Mouse (Mus musculus) frontal cortex, adult 2 months (tissue): ENCODE measurements around the gene Oser1. TPM values are rescaled to one million over a fixed set of nuclear protein-coding genes. Genes with fewer than 3 reads are reported as not detected.
A peak's percentile ranks its signal among the peaks of the same experiment; 100 is the strongest.

ENCODE experiments used
- DNase-seq, 2 experiments: peaks; one replicate each; pipeline ENCODE4 v3.0.0; 2022; ENCODE audit warnings: low spot score in 1 of 2; ENCODE audit errors: extremely low spot score in 1 of 2
- polyA plus RNA-seq: library from polyadenylated mRNA; depleted of rRNA; stranded (reverse); fragments of >200 nt; gene quantifications from 2 replicates; pipeline ENCODE4 v1.2.3, GENCODE M21; 2012

The Oser1 gene
- polyA plus RNA-seq, 1 experiment: 26.0 TPM

GRCm38 (mm10) chr2:163410211-163410610 lies 14.3 kb downstream of the Oser1 start:
- no peak for DNase-seq

GRCm38 (mm10) chr2:163404037-163404815 lies 20.3 kb downstream of the Oser1 start:
- no peak for DNase-seq

- DNase-seq: peak; percentile 59 to 96
Observed at GRCm38 (mm10) chr2:163401221-163401620, 23.3 kb downstream of the Oser1 start.

- no peak for DNase-seq
Observed at GRCm38 (mm10) chr2:163399222-163399621, 25.3 kb downstream of the Oser1 start.

GRCm38 (mm10) chr2:163398770-163399169 lies 25.7 kb downstream of the Oser1 start:
- no peak for DNase-seq

- no peak for DNase-seq
Observed at GRCm38 (mm10) chr2:163397905-163398304, 26.6 kb downstream of the Oser1 start, which contains the start of gene Jph2. TSS of gene Jph2 (minus strand) at chr2:163397993.

- DNase-seq: no peak
Observed at GRCm38 (mm10) chr2:163397071-163397470, 27.4 kb downstream of the Oser1 start.

- DNase-seq: no peak
Observed at GRCm38 (mm10) chr2:163394977-163395376, 29.5 kb downstream of the Oser1 start.

GRCm38 (mm10) chr2:163393976-163394375 lies 30.5 kb downstream of the Oser1 start:
- no peak for DNase-seq

GRCm38 (mm10) chr2:163393241-163393640 lies 31.3 kb downstream of the Oser1 start:
- no peak for DNase-seq

GRCm38 (mm10) chr2:163392436-163392835 lies 32.1 kb downstream of the Oser1 start:
- no peak for DNase-seq

- no peak for DNase-seq
Observed at GRCm38 (mm10) chr2:163386423-163387190, 37.9 kb downstream of the Oser1 start.

- no peak for DNase-seq
Observed at GRCm38 (mm10) chr2:163385126-163385525, 39.4 kb downstream of the Oser1 start.

GRCm38 (mm10) chr2:163381246-163381645 lies 43.3 kb downstream of the Oser1 start:
- DNase-seq: no peak

GRCm38 (mm10) chr2:163379366-163379765 lies 45.1 kb downstream of the Oser1 start:
- no peak for DNase-seq

GRCm38 (mm10) chr2:163376082-163376481 lies 48.4 kb downstream of the Oser1 start:
- DNase-seq: no peak

GRCm38 (mm10) chr2:163375468-163375867 lies 49.0 kb downstream of the Oser1 start:
- no peak for DNase-seq

- no peak for DNase-seq
Observed at GRCm38 (mm10) chr2:163372627-163373026, 51.9 kb downstream of the Oser1 start.

- DNase-seq: no peak
Observed at GRCm38 (mm10) chr2:163370175-163370574, 54.3 kb downstream of the Oser1 start.

- no peak for DNase-seq
Observed at GRCm38 (mm10) chr2:163364785-163365541, 59.5 kb downstream of the Oser1 start.
